ENCODE assay signal across 21 mouse cellular contexts in the genomic region with DNA sequence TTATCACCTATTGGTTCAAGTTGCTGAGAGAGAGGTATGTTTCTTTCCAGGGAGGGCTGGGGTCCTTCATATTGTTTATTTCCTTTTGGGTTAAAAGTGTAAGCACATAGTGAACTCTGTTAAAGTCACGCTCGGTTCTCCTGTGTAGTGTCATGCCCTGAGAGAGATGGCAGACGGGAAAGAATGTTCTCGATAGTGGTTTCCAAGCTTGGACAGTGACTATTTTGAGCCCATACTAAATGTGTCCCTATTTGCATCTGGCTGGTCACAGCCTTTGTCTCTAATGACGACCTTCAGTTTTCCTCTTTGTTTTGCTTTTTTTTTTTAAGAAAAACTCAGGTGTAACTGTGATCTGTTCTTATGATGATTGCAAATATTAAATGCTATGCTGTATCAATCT.
DNase-seq lines count a peak whose midpoint lies in the region; ATAC-seq lines count a peak whose summit lies in the region.
"Had no signal": no experiment of that assay in that cellular context is flagged by ENCODE, and none has a peak within 500 bp of the region (broad histone marks: within the 10 kb centered on the region; RNA-seq: fewer than 3 reads in every experiment).

No protein-coding gene starts in this region.

- no peaks in the 10 kb centered on the region for H3K4me1 ChIP-seq in heart, embryonic 12.5 days (replicated peaks)
- H3K4me1 ChIP-seq: embryonic facial prominence, embryonic 13.5 days; embryonic facial prominence, embryonic 15.5 days; forebrain, embryonic 10.5 days; forebrain, embryonic 12.5 days had no signal

- ATAC-seq in heart, embryonic 12.5 days (ENCODE audit: insufficient number of reproducible peaks, low FRiP score): no peak
- ATAC-seq: forebrain, embryonic 14.5 days; forebrain, embryonic 16.5 days had no signal

- no peak overlapping the region for H3K4me3 ChIP-seq in heart, embryonic 12.5 days
- H3K4me3 ChIP-seq: embryonic facial prominence, embryonic 13.5 days; embryonic facial prominence, embryonic 15.5 days; erythroblast, embryonic 14.5 days; forebrain, embryonic 10.5 days; forebrain, embryonic 12.5 days had no signal

- H3K27ac ChIP-seq in heart, embryonic 12.5 days (ENCODE audit: poor library complexity, severe bottlenecking): no peak overlapping the region
- H3K27ac ChIP-seq: embryonic facial prominence, embryonic 13.5 days; embryonic facial prominence, embryonic 15.5 days; forebrain, embryonic 10.5 days; forebrain, embryonic 12.5 days had no signal

- intact Hi-C loops in heart, postnatal 36 days (cut with DNase I): no loop called here

- H3K4me2 ChIP-seq in heart, embryonic 12.5 days: no peak overlapping the region
- H3K4me2 ChIP-seq: embryonic facial prominence, embryonic 13.5 days; embryonic facial prominence, embryonic 15.5 days; forebrain, embryonic 12.5 days had no signal

- 45% methylated on average over 5 of the region's 5 CpGs for WGBS in heart, embryonic 12.5 days

- no peak overlapping the region for H3K9ac ChIP-seq in heart, embryonic 12.5 days
- H3K9ac ChIP-seq: embryonic facial prominence, embryonic 13.5 days; embryonic facial prominence, embryonic 15.5 days; forebrain, embryonic 12.5 days had no signal

- peak; percentile 27 to 49 for DNase-seq in heart, adult 18-20 months
- no peak for DNase-seq in heart, postnatal 36 days
- DNase-seq in heart, adult 8-10 months (ENCODE audit: low spot score): peak; percentile 24
- DNase-seq: adrenal gland, adult 2 months; adrenal gland, postnatal 10 days; adrenal gland, postnatal 25 days; cerebellum, adult 11 months; cerebellum, adult 18-20 months; cerebellum, adult 8-10 months; cerebellum, adult 9-11 months; cerebellum, postnatal 14 days; cerebellum, postnatal 36 days; embryo, embryonic 11 days had no signal

- peaks cover 3% of the 10 kb centered on the region; the same call in 1 of the 2 replicates for H3K36me3 ChIP-seq in heart, embryonic 12.5 days
- H3K36me3 ChIP-seq: forebrain, embryonic 10.5 days; forebrain, embryonic 12.5 days had no signal

- no peaks in the 10 kb centered on the region for H3K27me3 ChIP-seq in heart, embryonic 12.5 days (replicated peaks)
- H3K27me3 ChIP-seq: embryonic facial prominence, embryonic 13.5 days; embryonic facial prominence, embryonic 15.5 days; forebrain, embryonic 12.5 days had no signal

- no peaks in the 10 kb centered on the region for H3K9me3 ChIP-seq in heart, embryonic 12.5 days (replicated peaks)
- H3K9me3 ChIP-seq: embryonic facial prominence, embryonic 13.5 days; embryonic facial prominence, embryonic 15.5 days; forebrain, embryonic 10.5 days; forebrain, embryonic 12.5 days had no signal

Comparison
In these comparisons a context has a peak if more than half of its experiments do, and no peak if none do; other contexts are left out.
1. DNase-seq: peak in heart, adult 18-20 months (2 of 2) and heart, adult 8-10 months (single experiment); none in heart, postnatal 36 days (0 of 2).